Mouse (Mus musculus): ENCODE data around the gene Tas2r123. TPM values are rescaled to one million over a fixed set of nuclear protein-coding genes. Genes with fewer than 3 reads are reported as not detected.

Gene Tas2r123
- not detected for total RNA-seq (2021)
- long read RNA-seq, experiment 1 = 0 reads
- long read RNA-seq, experiment 2 = 0 reads

DNA sequence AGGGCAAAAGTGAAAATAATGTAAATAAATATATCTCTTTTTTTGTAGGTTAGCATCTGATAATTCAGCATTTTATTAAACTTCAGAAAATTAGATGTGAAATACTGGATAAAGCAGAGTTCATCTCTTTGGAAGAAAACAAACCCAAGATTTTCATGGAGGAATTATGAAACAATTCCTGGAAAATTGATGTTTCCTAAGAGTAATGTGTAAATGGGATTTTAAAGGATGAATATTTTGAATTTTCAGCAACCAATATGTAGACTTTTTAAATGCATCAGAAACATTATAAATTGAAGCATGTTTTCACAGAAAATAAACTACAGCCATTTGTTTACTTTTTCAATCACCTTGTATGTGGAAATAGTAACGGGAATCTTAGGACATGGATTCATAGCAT lies at the start of gene Tas2r123:
Gene Tas2r123 (plus strand): TSS at position 301 of the 400 bp plus-strand sequence.
- no peak for DNase-seq
- intact Hi-C loops (cut with DNase I) = no loop called here

DNA sequence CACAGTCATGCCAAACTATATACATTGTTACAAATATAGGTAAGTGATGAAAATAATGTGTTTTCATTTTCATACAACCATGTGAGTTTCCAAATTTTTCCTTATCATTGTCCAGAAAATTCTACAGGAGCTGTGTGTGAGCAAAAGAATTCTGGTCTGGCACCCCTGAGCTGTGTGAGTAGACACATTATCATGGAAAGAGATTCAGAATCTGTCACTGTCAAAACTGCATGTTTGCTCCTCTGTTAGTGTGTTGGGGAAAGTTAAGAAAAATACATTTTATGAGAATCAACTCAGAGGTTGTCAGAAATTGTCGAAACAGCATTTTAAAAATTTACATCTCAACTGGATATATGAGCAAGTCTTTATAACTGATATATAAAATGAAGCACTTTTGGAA lies 44.4 kb upstream of the Tas2r123 start, which contains the start of gene Tas2r117:
Gene Tas2r117 (plus strand): TSS at position 301 of the 400 bp plus-strand sequence.
- no peak for DNase-seq
- intact Hi-C loops (cut with DNase I) = loop anchor here (10.0 kb wide), 1 partner anchor 182 kb away; the partner anchor contains the start of gene Tas2r109

DNA sequence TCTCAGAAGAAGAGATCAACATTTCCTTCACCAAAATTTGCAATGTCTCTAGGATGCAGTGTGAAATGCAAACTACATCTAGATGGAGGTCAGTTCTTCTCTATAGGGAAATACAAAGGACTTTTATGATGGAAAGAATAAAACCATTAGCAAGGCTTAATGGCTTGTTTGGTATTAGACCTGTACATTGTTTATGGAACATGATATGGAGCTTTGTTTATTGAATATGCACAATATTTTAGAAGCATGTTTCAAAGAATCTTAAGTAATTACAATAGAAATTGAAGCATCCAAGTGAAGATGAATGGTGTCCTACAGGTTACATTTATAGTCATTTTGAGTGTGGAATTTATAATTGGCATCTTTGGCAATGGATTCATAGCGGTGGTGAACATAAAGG lies 8.2 kb downstream of the Tas2r123 start, which contains the start of gene Tas2r116:
Gene Tas2r116 (plus strand): TSS at position 301 of the 400 bp plus-strand sequence.
- DNase-seq = no peak
- intact Hi-C loops (cut with DNase I) = no loop called here

DNA sequence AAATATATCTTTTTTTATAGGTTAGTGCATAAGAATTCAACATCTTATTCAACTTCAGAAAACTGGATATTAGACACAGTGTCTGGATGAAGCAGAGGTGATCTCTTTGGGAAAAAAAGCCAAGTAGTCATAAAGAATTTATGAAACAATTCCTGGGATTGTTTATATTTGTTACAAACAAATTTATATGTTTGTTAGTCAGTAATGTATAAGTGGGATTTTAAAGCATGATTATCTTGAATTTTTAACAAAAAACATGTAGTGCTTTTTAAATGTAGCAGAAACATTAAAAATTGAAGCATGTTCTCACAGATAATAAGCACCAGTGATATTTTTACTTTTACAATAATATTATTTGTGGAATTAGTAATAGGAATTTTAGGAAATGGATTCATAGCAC lies 20.8 kb downstream of the Tas2r123 start, which contains the start of gene Tas2r110:
Gene Tas2r110 (plus strand): TSS at position 301 of the 400 bp plus-strand sequence.
- no peak for DNase-seq
- intact Hi-C loops (cut with DNase I) = no loop called here

DNA sequence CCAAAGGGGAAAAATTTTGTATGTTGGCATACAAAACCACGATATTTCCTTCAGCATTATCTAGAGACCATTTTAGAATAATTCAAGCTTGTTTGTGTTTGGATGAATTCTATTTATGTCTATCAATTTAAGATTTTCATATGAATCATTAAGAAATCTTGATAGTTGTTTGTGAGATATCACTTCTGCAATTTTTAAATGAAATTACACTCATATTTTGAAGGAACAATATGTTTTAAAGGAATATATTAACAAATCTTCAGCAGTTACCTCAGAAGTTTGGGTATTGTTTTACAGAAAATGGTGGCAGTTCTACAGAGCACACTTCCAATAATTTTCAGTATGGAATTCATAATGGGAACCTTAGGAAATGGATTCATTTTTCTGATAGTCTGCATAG lies 45.8 kb downstream of the Tas2r123 start, which contains the start of gene Tas2r113:
Gene Tas2r113 (plus strand): TSS at position 301 of the 400 bp plus-strand sequence.
- DNase-seq = no peak
- intact Hi-C loops (cut with DNase I) = no loop called here

Other genes starting within 250 kb of the Tas2r123 start
- not detected for gene A630073D07Rik, start 195.6 kb upstream of the Tas2r123 start, total RNA-seq (2021)
- not detected for gene Tas2r120, start 190.2 kb upstream of the Tas2r123 start, total RNA-seq (2021)
- gene Tas2r121, start 146.1 kb upstream of the Tas2r123 start, total RNA-seq (2021) = not detected
- gene Tas2r122, start 135.2 kb upstream of the Tas2r123 start, total RNA-seq (2021) = not detected
- not detected for gene Tas2r115, start 109.1 kb upstream of the Tas2r123 start, total RNA-seq (2021)
- gene Tas2r124, start 92.4 kb upstream of the Tas2r123 start, total RNA-seq (2021) = not detected
- not detected for gene Tas2r102, start 85.0 kb upstream of the Tas2r123 start, total RNA-seq (2021)
- gene Tas2r136, start 69.0 kb upstream of the Tas2r123 start, total RNA-seq (2021) = not detected
- not detected for gene Tas2r117, start 44.3 kb upstream of the Tas2r123 start, total RNA-seq (2021)
- gene Tas2r116, start 8.3 kb downstream of the Tas2r123 start, total RNA-seq (2021) = not detected
- not detected for gene Tas2r110, start 20.9 kb downstream of the Tas2r123 start, total RNA-seq (2021)
- not detected for gene Tas2r113, start 45.9 kb downstream of the Tas2r123 start, total RNA-seq (2021)
- gene Tas2r125, start 62.5 kb downstream of the Tas2r123 start, total RNA-seq (2021) = not detected
- gene Tas2r129, start 104.0 kb downstream of the Tas2r123 start, total RNA-seq (2021) = not detected
- not detected for gene Tas2r131, start 110.8 kb downstream of the Tas2r123 start, total RNA-seq (2021)
- not detected for gene Tas2r109, start 133.8 kb downstream of the Tas2r123 start, total RNA-seq (2021)
- not detected for gene Tas2r103, start 190.0 kb downstream of the Tas2r123 start, total RNA-seq (2021)
- not detected for gene Tas2r140, start 208.7 kb downstream of the Tas2r123 start, total RNA-seq (2021)

All from gastrocnemius, postnatal 36 days (tissue).